Mouse (Mus musculus) olfactory bulb, adult 2 months (tissue): Measurements from ENCODE around the gene Ankrd12.

Experiments used
- CTCF ChIP-seq: fragments of 200-500 bp; IDR thresholded peaks from 2 replicates; pipeline ENCODE4 v1.5.1; 2012; ENCODE audit warnings: low read depth, mild to moderate bottlenecking, low read length, moderate library complexity; ENCODE audit not compliant: insufficient read depth
- POLR2A ChIP-seq: fragments of 200-500 bp; IDR thresholded peaks from 2 replicates; pipeline ENCODE4 v1.6.1; 2012; ENCODE audit warnings: mild to moderate bottlenecking, low read depth, low read length, moderate library complexity; ENCODE audit not compliant: insufficient read depth

DNA sequence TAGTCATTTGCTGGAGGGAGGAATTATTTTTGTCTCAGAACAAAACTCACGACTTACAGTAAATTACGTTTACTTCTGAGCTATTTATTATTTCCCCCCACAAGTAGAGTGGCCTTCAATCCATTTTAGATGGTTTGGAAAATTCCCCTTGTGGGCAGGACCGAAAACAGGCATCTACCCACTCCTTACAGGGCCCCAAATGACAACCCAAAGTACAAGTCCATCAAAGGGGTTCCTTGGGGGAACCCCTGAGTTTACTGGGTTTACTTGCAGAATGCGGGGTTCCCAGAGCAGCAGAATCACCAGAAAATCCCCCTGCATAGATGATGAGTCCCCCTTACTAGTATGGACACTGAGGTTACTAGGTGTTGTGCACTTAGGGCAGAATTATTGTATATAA is 35.3 kb upstream of the Ankrd12 start:
- no peak for TF ChIP-seq POLR2A
- TF ChIP-seq CTCF = no peak
